Mouse (Mus musculus) intestine, embryonic 16.5 days (tissue): ENCODE data around the gene Cenpf. TPM values are rescaled to one million over a fixed set of nuclear protein-coding genes. Genes with fewer than 3 reads are reported as not detected.

ENCODE experiments used
- ATAC-seq: fragments of 200-750 bp; cut with Nextera tagmentation; 2 replicates; pipeline ENCODE4 v1.8.0; 2017; ENCODE audit warnings: moderate TSS enrichment, moderate library complexity
- H3K27ac ChIP-seq: fragments of 300-500 bp; sonication (generic); 2 replicates; pipeline ENCODE4 v1.5.1; 2014; ENCODE audit warnings: mild to moderate bottlenecking, low read length
- H3K27me3 ChIP-seq: fragments of 300-500 bp; sonication (generic); replicated peaks from 2 replicates; pipeline ENCODE4 v1.6.1; 2014; ENCODE audit warnings: low read length, control low read depth, mixed read lengths; ENCODE audit not compliant: control insufficient read depth, insufficient read depth
- H3K36me3 ChIP-seq: fragments of 300-500 bp; sonication (generic); 2 replicates; pipeline ENCODE4 v1.6.1; 2014; ENCODE audit warnings: low read length, control low read depth; ENCODE audit not compliant: control insufficient read depth, insufficient read depth
- H3K4me1 ChIP-seq: fragments of 300-500 bp; sonication (generic); 2 replicates; pipeline ENCODE4 v1.6.1; 2014; ENCODE audit warnings: low read length, control low read depth, mixed read lengths; ENCODE audit not compliant: control insufficient read depth, insufficient read depth
- H3K4me2 ChIP-seq: fragments of 300-500 bp; sonication (generic); 2 replicates; pipeline ENCODE4 v1.6.1; 2014; ENCODE audit warnings: low read depth, low read length, control low read depth
- H3K4me3 ChIP-seq: fragments of 300-500 bp; sonication (generic); 2 replicates; pipeline ENCODE4 v1.5.1; 2014; ENCODE audit warnings: mild to moderate bottlenecking, low read length
- H3K9ac ChIP-seq: fragments of 300-500 bp; sonication (generic); 2 replicates; pipeline ENCODE4 v1.6.1; 2014; ENCODE audit warnings: low read depth, low read length
- H3K9me3 ChIP-seq: fragments of 300-500 bp; sonication (generic); 2 replicates; pipeline ENCODE4 v1.6.1; 2016; ENCODE audit warnings: low read length, control low read depth; ENCODE audit not compliant: control insufficient read depth
- WGBS: fragments of 180-500 bp; shearing (Covaris S2); extraction: QIAGEN DNeasy Blood & Tissue Kit; methylation state at CpG from one replicate; pipeline ENCODE4 v1.1.7; 2014; 5-methylcytosine and 5-hydroxymethylcytosine counted together
- polyA plus RNA-seq: library from polyadenylated mRNA; unstranded; fragments of >200 nt; fragmentation: Nextera tagmentation; extraction: Ambion mirVana; gene quantifications from 2 replicates; pipeline ENCODE4 v1.2.1, GENCODE M21; 2015

Gene Cenpf
- 45.1 and 54.7 TPM in 2 replicates for polyA plus RNA-seq

- Histone ChIP-seq H3K27me3 (no peaks in the 10 kb centered on the region), H3K4me1 (peaks cover 12% of the 10 kb centered on the region; the same call in 1 of the 2 replicates), H3K9ac (peak within 1 kb of the TSS; percentile 81), H3K4me3 (peak within 1 kb of the TSS; percentile 92), H3K4me2 (peak within 1 kb of the TSS; percentile 74), H3K36me3 (no peaks in the 10 kb centered on the region; the same call in 1 of the 2 replicates), H3K9me3 (no peaks in the 10 kb centered on the region), H3K27ac (peak within 1 kb of the TSS; percentile 54)
- peak; percentile 100 for ATAC-seq
- WGBS: under 1% methylated on average over 55 of the region's 55 CpGs
Observed at GRCm38 (mm10) chr1:189687654-189688387, at the start of gene Cenpf. Gene Cenpf (minus strand): TSS chr1:189688086.

- H3K4me3 ChIP-seq: no peak overlapping the region
- ATAC-seq: no peak
- no peak overlapping the region; the same call in 1 of the 2 replicates for H3K9ac ChIP-seq
- H3K27me3 ChIP-seq: no peaks in the 10 kb centered on the region
- no peak overlapping the region for H3K27ac ChIP-seq
- no peak overlapping the region for H3K4me2 ChIP-seq
- no peaks in the 10 kb centered on the region for H3K36me3 ChIP-seq
- peaks cover 24% of the 10 kb centered on the region for H3K4me1 ChIP-seq
- no peaks in the 10 kb centered on the region for H3K9me3 ChIP-seq
- 55% methylated on average over 8 of the region's 8 CpGs for WGBS
Observed at GRCm38 (mm10) chr1:189732156-189732555, 44.3 kb upstream of the Cenpf start.

DNA sequence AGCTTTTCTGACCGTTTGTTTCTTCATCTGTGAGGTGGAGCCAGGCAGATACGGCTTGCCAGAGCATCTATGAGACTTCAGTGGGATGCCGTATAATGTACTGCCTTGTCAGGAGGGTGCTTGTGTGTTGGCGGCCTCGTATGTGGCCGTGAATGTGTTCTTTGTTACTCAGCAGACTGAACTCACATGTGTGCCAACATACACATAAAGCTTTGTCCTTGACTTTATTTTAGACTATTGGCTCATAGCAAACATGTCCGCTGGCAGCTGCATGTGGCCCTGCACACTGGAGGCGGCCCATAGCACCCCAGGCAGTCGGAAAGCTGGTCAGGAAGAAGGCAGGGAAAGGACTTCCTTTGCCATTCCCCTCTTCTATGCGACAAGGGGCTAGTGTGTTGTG, 43.8 kb upstream of the Cenpf start:
- Histone ChIP-seq H3K4me2 (no peak overlapping the region), H3K9ac (no peak overlapping the region), H3K4me1 (peaks cover 26% of the 10 kb centered on the region), H3K4me3 (no peak overlapping the region), H3K27me3 (no peaks in the 10 kb centered on the region), H3K27ac (no peak overlapping the region), H3K9me3 (no peaks in the 10 kb centered on the region), H3K36me3 (no peaks in the 10 kb centered on the region)
- 61% methylated on average over 10 of the region's 10 CpGs for WGBS
- no peak for ATAC-seq

DNA sequence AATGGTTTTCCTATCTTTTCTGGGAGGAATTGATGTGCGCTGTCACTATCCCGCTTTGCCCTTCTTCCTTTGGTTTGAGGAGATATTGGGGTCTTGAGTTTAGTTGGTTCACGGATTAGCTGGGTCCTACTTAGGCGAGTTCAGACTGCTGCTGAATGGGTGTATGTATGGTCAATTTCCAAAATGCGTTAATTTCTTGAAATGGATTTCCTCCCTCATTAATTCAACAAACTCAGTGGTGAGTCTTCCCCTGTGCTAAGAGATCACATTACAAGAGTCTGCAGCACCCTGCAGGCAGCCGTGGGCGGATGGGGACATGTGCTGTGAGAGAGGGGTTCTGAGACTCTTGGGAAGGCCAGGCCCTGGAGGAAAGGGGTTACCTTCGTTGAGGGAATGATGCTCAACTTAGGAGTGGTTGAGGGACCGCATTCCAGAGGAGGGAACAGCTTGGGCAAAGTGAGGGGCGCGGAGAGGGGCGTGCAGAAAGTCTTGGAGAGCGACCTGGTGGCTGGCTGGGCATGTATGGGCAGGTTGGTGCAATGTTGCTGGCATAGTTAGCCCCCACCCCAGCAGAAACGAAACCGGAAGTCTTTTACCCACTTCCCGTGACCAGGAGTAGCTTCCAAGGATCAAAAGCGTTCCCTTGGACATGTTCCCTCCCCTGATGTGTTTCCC, 41.4 kb upstream of the Cenpf start:
- Histone ChIP-seq H3K9me3 (no peaks in the 10 kb centered on the region), H3K4me3 (peak overlapping the region; percentile 87), H3K9ac (peak overlapping the region; percentile 88), H3K36me3 (no peaks in the 10 kb centered on the region), H3K27ac (no peak overlapping the region), H3K4me1 (peaks cover 26% of the 10 kb centered on the region), H3K27me3 (no peaks in the 10 kb centered on the region), H3K4me2 (peak overlapping the region; percentile 82)
- 12% methylated on average over 17 of the region's 17 CpGs for WGBS
- no peak for ATAC-seq

DNA sequence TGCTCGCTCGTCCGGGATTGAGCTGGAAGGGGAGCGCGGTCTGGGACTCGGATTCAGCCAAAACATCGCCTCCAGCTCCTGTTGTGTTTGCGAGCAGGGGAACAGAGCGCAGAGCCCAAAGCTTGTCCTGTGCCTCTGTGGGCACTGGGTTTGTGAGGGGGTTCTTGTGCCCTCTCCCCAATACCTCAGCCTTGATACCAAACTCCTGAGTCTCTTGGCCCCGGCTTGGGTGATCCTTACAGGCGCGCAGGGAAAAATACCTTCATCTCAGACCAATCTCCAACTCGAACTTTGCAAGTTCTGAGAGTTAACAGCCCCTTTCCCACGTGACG, 40.9 kb upstream of the Cenpf start:
- no peak for ATAC-seq
- Histone ChIP-seq H3K9ac (peak overlapping the region; percentile 88), H3K4me1 (peaks cover 26% of the 10 kb centered on the region), H3K9me3 (no peaks in the 10 kb centered on the region), H3K27me3 (no peaks in the 10 kb centered on the region), H3K27ac (peak overlapping the region; percentile 94), H3K4me2 (peak overlapping the region; percentile 82), H3K36me3 (no peaks in the 10 kb centered on the region), H3K4me3 (peak overlapping the region; percentile 87)
- WGBS: 1% methylated on average over 15 of the region's 15 CpGs

GRCm38 (mm10) chr1:189727884-189728783, 40.2 kb upstream of the Cenpf start, which contains the start of gene Ptpn14:
Gene Ptpn14 (plus strand): TSS chr1:189728268.
- H3K4me1 ChIP-seq: peaks cover 26% of the 10 kb centered on the region
- ATAC-seq: peak; percentile 93
- under 1% methylated on average over 80 of the region's 98 CpGs for WGBS

DNA sequence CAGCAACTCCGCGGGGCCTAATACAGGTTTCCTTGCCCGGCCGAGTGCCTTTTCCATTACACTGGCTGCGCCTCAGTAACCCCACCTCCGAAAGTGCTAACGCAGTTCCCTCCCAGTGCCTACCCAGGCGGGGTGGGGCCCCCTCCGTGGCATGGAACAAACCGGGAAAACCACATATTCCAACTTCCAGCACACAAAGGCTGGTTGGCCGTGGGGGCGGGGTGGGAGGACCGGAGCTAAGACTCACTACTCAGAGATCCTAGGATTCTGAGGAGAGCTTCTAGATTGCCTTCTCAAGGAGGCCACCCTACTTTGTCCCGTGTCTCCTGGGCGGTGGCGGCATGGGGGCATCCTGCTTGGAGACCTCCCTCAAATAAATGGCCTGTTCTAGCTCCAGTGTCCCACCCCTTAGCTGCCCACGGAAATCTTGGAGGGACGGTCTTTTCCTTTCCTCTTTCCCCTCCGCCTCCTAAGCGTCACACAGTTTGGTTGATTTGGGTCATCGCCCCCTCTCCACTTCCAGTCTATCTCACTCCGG, 39.5 kb upstream of the Cenpf start:
- H3K36me3 ChIP-seq: no peaks in the 10 kb centered on the region
- ATAC-seq: peak; percentile 73
- peaks cover 26% of the 10 kb centered on the region for H3K4me1 ChIP-seq
- no peaks in the 10 kb centered on the region for H3K27me3 ChIP-seq
- peak overlapping the region; percentile 94 for H3K27ac ChIP-seq
- no peaks in the 10 kb centered on the region for H3K9me3 ChIP-seq
- peak overlapping the region; percentile 82 for H3K4me2 ChIP-seq
- H3K9ac ChIP-seq: peak overlapping the region; percentile 88
- H3K4me3 ChIP-seq: peak overlapping the region; percentile 87
- 1% methylated on average over 22 of the region's 22 CpGs for WGBS

More at GRCm38 (mm10) chr1:189727884-189728783, 40.2 kb upstream of the Cenpf start, which contains the start of gene Ptpn14:
- peak within 1 kb of the TSS; percentile 88 for H3K9ac ChIP-seq
- no peaks in the 10 kb centered on the region for H3K27me3 ChIP-seq
- no peaks in the 10 kb centered on the region for H3K36me3 ChIP-seq
- H3K9me3 ChIP-seq: no peaks in the 10 kb centered on the region
- peak within 1 kb of the TSS; percentile 82 for H3K4me2 ChIP-seq
- H3K27ac ChIP-seq: peak within 1 kb of the TSS; percentile 94
- H3K4me3 ChIP-seq: peak within 1 kb of the TSS; percentile 87

- Histone ChIP-seq H3K4me3 (no peak overlapping the region), H3K9me3 (no peaks in the 10 kb centered on the region), H3K4me2 (no peak overlapping the region), H3K9ac (no peak overlapping the region), H3K27me3 (no peaks in the 10 kb centered on the region), H3K27ac (no peak overlapping the region), H3K36me3 (no peaks in the 10 kb centered on the region), H3K4me1 (peaks cover 19% of the 10 kb centered on the region)
- ATAC-seq: no peak
- WGBS: 75% methylated on average over 4 of the region's 4 CpGs
Observed at GRCm38 (mm10) chr1:189726121-189726520, 38.2 kb upstream of the Cenpf start.
